Mouse (Mus musculus): ENCODE measurements around the gene Uqcc1. TPM values are rescaled to one million over a fixed set of nuclear protein-coding genes. Genes with fewer than 3 reads are reported as not detected.

Uqcc1 gene
- 100 to 1,000 TPM; 103 to 126 TPM for total RNA-seq (2021)
- long read RNA-seq, experiment 1, transcript Uqcc1-204 (10 exons, 2,633 nt): major isoform, 119 of 156 reads
- long read RNA-seq, experiment 1, partial matches to known transcripts: 10 of 156 reads
- long read RNA-seq, experiment 1, other reads (novel, unspliced or antisense): 21 of 156 reads
- long read RNA-seq, experiment 2, transcript Uqcc1-204 (10 exons, 2,633 nt): major isoform, 35 of 41 reads
- long read RNA-seq, experiment 2, partial matches to known transcripts: 2 of 41 reads
- long read RNA-seq, experiment 2, other reads (novel, unspliced or antisense): 3 of 41 reads

GRCm38 (mm10) chr2:155929531-155930442 lies at the start of gene Uqcc1:
TSS of gene Uqcc1 (minus strand) at chr2:155930310.
- DNase-seq: peak; percentile 94 to 95

- DNase-seq: peak; percentile 19 to 43
Observed at GRCm38 (mm10) chr2:155979328-155979991, 49.4 kb upstream of the Uqcc1 start.

- DNase-seq: no peak
Observed at GRCm38 (mm10) chr2:155974087-155974731, 44.1 kb upstream of the Uqcc1 start.

GRCm38 (mm10) chr2:155973348-155973747 lies 43.2 kb upstream of the Uqcc1 start:
- no peak for DNase-seq

DNA sequence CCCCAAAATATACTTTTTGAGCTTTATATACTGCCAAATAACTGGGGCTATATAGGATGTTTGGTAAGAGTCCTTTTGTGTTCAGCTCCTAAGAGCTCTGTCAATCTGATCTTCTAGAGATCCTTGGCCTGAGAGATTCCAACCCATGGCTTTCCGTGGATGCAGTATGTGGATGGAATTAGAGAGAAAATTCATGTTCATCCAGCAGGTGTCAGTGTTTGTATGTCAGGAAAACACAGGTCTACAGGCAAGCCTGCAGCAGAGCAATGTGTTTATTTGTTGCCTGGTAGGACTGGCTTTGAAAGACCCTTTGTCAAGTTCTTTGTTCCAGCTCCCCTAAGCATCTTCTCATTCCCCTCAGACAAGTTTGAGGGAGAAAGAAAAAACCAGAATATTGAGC lies 32.9 kb upstream of the Uqcc1 start:
- peak in 1 of 2 experiments; percentile 21 for DNase-seq

DNA sequence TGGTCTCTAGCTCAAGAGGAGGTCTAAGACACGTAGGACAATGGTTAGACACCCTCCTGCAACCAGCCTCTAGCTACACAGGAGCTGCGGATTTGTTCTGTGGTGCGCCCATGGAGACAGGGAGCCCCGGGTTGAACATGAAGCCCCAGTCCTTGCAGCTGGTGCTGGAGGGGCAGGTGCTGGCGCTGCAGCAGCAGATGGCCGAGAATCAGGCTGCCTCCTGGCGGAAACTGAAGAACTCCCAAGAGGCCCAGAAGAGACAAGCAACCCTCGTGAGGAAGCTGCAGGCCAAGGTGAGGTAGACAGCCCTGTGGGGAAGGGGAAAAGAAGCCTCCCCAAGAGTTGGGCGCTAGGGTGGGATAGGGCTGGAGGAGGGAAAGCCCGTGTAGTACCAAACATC lies 31.8 kb upstream of the Uqcc1 start:
- DNase-seq: no peak

DNA sequence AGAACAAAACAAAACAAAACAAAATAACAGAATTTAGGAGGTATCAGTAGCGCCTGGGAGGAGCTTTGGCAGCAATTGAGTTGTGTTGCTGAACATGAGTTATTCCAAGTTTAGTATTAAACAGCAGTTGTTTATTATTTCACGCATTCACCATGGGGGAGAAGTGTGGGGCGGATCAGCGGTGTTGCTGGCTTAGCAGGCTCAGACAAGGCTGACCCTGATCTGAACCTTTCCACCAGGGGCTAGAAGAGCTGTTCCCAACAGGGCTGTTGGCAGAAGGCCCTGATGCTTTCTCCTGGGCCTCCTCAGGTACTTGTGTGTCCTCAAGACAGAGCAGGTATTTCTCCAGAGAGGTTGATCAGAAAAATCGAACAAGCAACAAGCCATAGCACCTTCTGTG lies 29.9 kb upstream of the Uqcc1 start:
- DNase-seq: no peak

DNA sequence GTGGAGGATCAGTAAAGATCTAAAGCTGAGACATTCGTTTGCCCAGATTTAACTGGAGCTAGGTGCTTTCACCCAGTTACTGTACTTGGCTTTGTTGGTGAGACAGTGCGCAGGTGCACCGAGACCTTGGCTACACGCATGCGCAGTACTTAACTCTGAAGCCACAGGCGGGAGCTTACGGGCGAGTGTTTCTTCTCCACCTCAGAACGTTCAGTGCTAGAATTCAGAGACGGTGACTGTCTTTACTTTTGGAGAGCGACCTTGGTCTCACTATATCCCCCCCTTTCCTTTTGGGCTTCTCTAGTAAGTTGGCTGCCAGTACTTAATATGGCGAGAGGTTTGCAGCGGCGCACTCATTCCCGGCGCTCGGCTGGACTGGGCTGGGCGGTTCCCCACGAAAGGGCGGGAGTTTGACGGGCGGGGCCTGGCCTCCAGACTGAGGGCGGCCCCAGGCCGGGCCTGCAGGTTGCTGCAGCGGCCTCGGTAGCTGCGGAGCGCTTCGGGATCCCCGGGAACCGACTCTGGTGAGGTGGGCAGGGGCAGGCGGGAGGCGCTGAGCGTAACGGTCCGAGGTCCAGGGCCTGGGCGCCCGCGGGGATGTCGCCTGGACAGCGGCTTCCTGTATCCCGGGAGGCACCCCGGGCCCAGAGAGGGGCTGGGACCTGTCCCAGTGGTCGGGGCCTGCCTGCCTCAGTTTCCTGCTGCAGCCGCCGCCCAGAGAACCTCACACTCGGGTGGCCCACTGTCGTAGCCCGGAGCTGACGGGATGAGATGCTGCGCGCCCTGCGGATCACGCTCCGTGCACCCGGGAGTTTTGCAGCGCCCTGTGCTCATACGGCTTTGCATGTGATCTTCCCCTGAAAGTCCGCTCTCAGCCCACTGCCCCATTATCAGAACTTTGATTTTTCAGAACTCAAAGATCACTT lies 26.3 kb upstream of the Uqcc1 start, which contains the start of gene Cep250:
Gene Cep250, plus strand, starts transcription at position 325 of the 926 bp plus-strand sequence.
- peak; percentile 95 for DNase-seq

DNA sequence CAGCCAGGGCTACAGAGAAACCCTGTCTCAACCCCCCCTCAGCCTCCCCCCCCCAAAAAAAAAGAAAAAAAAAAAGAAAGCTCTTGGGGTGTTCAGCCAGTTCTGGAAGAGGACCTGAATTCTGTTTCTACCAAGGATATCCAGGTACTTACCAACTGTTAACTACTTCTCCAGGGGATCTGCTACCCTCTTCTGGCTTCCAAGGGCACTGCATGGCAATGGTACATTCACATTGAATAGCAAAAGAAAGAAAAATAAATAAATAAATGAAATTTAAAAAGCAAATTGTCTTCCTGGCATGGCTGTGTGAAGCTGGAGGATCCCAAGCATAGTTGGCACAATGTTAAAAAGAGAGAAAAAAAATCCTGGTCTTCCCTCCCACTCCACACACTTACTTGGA lies 21.9 kb upstream of the Uqcc1 start:
- peak; percentile 63 to 76 for DNase-seq

- no peak for DNase-seq
Observed at GRCm38 (mm10) chr2:155949362-155949761, 19.3 kb upstream of the Uqcc1 start.

- DNase-seq: no peak
Observed at GRCm38 (mm10) chr2:155947390-155948002, 17.4 kb upstream of the Uqcc1 start.

DNA sequence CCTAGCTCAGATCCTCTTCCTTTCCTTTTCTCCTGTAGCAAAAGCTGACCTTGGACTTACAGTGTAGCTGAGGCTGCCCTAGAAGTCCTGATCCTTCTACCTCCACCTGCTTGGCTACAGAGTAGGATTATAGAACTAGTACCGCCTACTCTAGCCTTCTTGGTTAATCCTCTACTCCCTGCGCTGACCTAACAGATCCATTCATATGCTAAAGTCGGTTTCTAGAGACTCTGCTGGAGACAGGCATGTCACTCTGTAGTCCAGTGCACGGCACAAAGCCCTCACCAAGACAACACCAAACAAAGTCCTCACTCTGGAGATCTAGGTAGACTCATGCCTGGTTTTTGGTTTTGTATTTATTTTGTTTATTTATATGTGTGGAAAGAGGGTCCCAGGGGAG lies 16.4 kb upstream of the Uqcc1 start:
- DNase-seq: no peak

DNA sequence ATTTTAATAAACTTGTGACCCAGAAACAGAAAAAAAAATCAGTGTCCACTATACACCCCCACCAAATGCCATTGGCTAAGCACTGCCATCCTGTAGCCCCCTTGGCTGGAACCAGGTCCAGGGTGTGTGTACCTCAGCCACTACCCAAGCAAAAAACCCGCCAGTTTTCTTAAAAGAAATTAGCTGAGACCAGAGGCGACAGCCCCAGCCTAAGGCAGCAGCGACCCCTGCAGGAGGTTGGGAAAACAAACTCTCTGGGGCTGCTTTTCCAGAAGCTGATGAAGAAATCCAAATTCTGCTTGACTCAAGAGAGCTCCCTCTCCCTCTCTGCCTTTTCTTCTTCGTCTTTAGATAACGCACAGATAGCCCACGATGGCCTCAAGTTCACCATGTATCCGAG lies 16.0 kb upstream of the Uqcc1 start:
- peak; percentile 86 to 89 for DNase-seq

DNA sequence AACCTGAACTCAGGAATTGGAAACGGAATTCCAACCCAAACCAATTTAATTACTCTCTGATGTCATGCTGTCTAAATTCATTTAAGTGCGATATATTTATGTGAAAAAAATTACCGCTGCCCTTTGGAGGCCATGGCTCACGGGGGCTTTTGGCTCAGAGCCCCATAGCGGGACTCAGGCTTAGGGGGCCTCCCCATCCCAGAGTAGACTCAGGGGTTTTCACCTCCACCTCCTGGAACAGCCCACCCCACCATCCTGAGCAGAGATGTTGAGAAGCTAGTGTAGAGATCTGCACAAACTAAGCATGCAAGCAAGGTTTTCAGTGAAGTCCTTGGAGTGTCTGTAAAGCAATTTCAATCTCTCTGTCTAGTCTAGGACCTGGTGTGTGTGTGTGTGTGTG lies 15.5 kb upstream of the Uqcc1 start:
- DNase-seq: no peak

DNA sequence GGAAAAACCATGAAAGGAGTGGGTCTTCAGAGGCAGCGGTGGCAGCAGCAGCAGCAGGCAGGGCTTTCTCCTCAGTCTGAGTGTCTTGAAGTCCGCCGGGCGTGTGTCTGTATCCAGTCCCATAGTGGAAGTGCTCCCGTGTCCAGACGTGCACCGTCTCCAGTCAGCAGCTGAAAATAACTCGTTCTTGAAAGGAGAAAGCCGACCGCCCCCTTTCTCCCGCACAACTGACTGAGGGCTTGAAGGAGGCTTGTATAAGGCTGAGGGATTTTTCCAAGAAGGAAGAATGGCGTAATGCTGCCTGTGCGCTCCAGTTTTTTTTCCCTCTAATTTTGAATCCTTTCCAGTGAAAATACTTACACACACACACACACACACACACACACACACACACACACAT lies 15.0 kb upstream of the Uqcc1 start, which contains the start of gene Gdf5:
Gene Gdf5, minus strand, starts transcription at position 244 of the 400 bp plus-strand sequence.
- no peak for DNase-seq

- no peak for DNase-seq
Observed at GRCm38 (mm10) chr2:155944685-155945084, 14.6 kb upstream of the Uqcc1 start.

DNA sequence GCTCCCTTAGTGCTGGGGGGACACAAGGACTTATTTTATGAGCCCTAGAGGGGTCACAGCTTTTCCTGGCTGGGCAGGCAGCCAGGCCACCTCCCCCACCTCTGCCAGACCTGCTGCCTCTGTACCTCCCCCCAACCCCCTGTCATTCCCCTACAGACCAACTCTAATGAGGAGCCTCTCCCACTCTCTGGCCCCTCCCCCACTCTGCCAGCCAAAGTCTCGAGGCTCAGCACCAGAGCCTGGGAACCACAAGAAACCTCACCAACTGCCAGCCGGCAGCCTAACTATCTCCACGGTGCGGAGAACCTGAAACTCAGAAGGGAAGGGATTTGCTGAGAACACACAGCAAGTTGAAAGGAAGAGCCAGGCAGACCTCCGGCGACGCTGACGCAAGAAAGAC lies 13.4 kb upstream of the Uqcc1 start:
- no peak for DNase-seq

- peak; percentile 85 to 88 for DNase-seq
Observed at GRCm38 (mm10) chr2:155941697-155942442, 11.8 kb upstream of the Uqcc1 start.

DNA sequence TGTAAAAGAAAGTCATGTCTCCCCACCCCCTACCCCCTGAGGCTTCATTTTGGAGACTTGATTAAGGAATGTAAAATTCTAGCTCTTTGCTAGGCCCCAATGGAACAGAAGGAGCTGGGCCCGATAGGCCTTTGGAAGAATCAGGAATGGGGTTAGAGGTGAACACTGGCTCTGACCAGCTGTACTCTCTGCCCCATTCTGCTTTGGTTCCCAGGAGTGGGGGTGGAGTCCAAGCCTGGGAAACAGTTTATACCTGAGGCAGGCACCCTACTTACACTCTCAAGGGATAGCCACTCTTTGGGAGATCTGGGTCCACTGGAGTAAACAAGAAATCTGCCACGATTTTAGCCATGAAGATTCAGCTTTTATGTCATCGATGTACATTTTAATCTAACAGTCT lies 10.6 kb upstream of the Uqcc1 start, which contains the start of gene Gm15557:
Gene Gm15557, plus strand, starts transcription at position 48 of the 400 bp plus-strand sequence.
- no peak for DNase-seq
